Mouse (Mus musculus) limb, embryonic 10.5 days (tissue): ENCODE measurements around the gene Gpr180. TPM values are rescaled to one million over a fixed set of nuclear protein-coding genes. Genes with fewer than 3 reads are reported as not detected.
"Not testable (repeated sequence)": the region's sequence is repeated elsewhere in the genome, so short reads cannot be mapped to it uniquely, and the experiment has no call there.

Source experiments
- DNase-seq: peaks from one replicate; pipeline ENCODE4 v3.0.0-alpha.2; 2017; ENCODE audit warnings: low spot score
- H3K27ac ChIP-seq: fragments of 300-500 bp; sonication (generic); 2 replicates; pipeline ENCODE4 v1.5.1; 2016; ENCODE audit warnings: mild to moderate bottlenecking
- H3K27me3 ChIP-seq: fragments of 300-500 bp; sonication (generic); 2 replicates; pipeline ENCODE4 v1.6.1; 2016; ENCODE audit warnings: low read depth, mild to moderate bottlenecking; ENCODE audit not compliant: poor library complexity, severe bottlenecking
- H3K36me3 ChIP-seq: fragments of 300-500 bp; sonication (generic); 2 replicates; pipeline ENCODE4 v1.6.1; 2016; ENCODE audit warnings: mild to moderate bottlenecking, moderate library complexity
- H3K4me1 ChIP-seq: fragments of 300-500 bp; sonication (generic); 2 replicates; pipeline ENCODE4 v1.6.1; 2016
- H3K4me3 ChIP-seq: fragments of 300-500 bp; sonication (generic); 2 replicates; pipeline ENCODE4 v1.5.1; 2016; ENCODE audit warnings: mild to moderate bottlenecking, moderate library complexity
- H3K9me3 ChIP-seq: fragments of 300-500 bp; sonication (generic); replicated peaks from 2 replicates; pipeline ENCODE4 v1.6.1; 2016; ENCODE audit warnings: mild to moderate bottlenecking
- WGBS: fragments of 180-500 bp; shearing (Covaris S2); methylation state at CpG from one replicate; pipeline ENCODE4 v1.1.7; 2016; 5-methylcytosine and 5-hydroxymethylcytosine counted together
- polyA plus RNA-seq: library from polyadenylated mRNA; unstranded; fragments of >200 nt; fragmentation: Nextera tagmentation; extraction: Ambion mirVana; gene quantifications from 2 replicates; pipeline ENCODE4 v1.2.1, GENCODE M21; 2016

The Gpr180 gene
- polyA plus RNA-seq, 1 experiment from 2014 or later: 49.6 TPM

GRCm38 (mm10) chr14:118131931-118132641 is 4.9 kb upstream of the Gpr180 start:
- no peaks in the 10 kb centered on the region for H3K27me3 ChIP-seq
- WGBS: 15% methylated on average over 21 of the region's 21 CpGs
- peak overlapping the region; percentile 86 for H3K27ac ChIP-seq

GRCm38 (mm10) chr14:118132642-118132977 is 4.3 kb upstream of the Gpr180 start, which contains the start of gene Tgds:
Gene Tgds, minus strand, starts transcription at chr14:118132755.
- Histone ChIP-seq H3K27me3 (no peaks in the 10 kb centered on the region), H3K4me3 (peak within 1 kb of the TSS; percentile 75), H3K27ac (peak within 1 kb of the TSS; percentile 86), H3K4me1 (peaks cover 23% of the 10 kb centered on the region), H3K9me3 (no peaks in the 10 kb centered on the region), H3K36me3 (peaks cover 29% of the 10 kb centered on the region)
- under 1% methylated on average over 28 of the region's 28 CpGs for WGBS
- DNase-seq: peak; percentile 99

More at GRCm38 (mm10) chr14:118131931-118132641, 4.9 kb upstream of the Gpr180 start:
- no peaks in the 10 kb centered on the region for H3K9me3 ChIP-seq
- peaks cover 34% of the 10 kb centered on the region for H3K36me3 ChIP-seq
- no peak for DNase-seq
- peak overlapping the region; percentile 75 for H3K4me3 ChIP-seq
- peaks cover 18% of the 10 kb centered on the region for H3K4me1 ChIP-seq

- H3K9me3 ChIP-seq: no peaks in the 10 kb centered on the region
- no peak for DNase-seq
- peaks cover 20% of the 10 kb centered on the region for H3K4me1 ChIP-seq
- WGBS: 2% methylated on average over 13 of the region's 13 CpGs
- H3K27ac ChIP-seq: peak overlapping the region; percentile 90
- no peaks in the 10 kb centered on the region for H3K27me3 ChIP-seq
- peak overlapping the region; percentile 77 for H3K4me3 ChIP-seq
- H3K36me3 ChIP-seq: peaks cover 35% of the 10 kb centered on the region
These were observed 529 bp downstream of the Gpr180 start for GRCm38 (mm10) chr14:118137487-118137886.

- WGBS: 90% methylated on average over 5 of the region's 5 CpGs
- peaks cover 48% of the 10 kb centered on the region for H3K36me3 ChIP-seq
These were observed 5.3 kb downstream of the Gpr180 start for GRCm38 (mm10) chr14:118142283-118142682.

GRCm38 (mm10) chr14:118148046-118148445 is 11.1 kb downstream of the Gpr180 start:
- H3K27ac ChIP-seq: no peak overlapping the region
- no peaks in the 10 kb centered on the region for H3K27me3 ChIP-seq
- H3K36me3 ChIP-seq: peaks cover 36% of the 10 kb centered on the region
- peaks cover 8% of the 10 kb centered on the region; the same call in 1 of the 2 replicates for H3K4me1 ChIP-seq
- DNase-seq: no peak
- no peaks in the 10 kb centered on the region for H3K9me3 ChIP-seq
- WGBS: 94% methylated on average over 13 of the region's 13 CpGs
- no peak overlapping the region for H3K4me3 ChIP-seq

More at GRCm38 (mm10) chr14:118142283-118142682, 5.3 kb downstream of the Gpr180 start:
- Histone ChIP-seq H3K27ac (no peak overlapping the region), H3K27me3 (no peaks in the 10 kb centered on the region), H3K9me3 (no peaks in the 10 kb centered on the region), H3K4me3 (no peak overlapping the region), H3K4me1 (peaks cover 18% of the 10 kb centered on the region; the same call in 1 of the 2 replicates)
- DNase-seq: no peak

- 92% methylated on average over 10 of the region's 10 CpGs for WGBS
- Histone ChIP-seq H3K4me3 (no peak overlapping the region), H3K36me3 (peaks cover 38% of the 10 kb centered on the region), H3K27ac (no peak overlapping the region), H3K9me3 (no peaks in the 10 kb centered on the region), H3K27me3 (no peaks in the 10 kb centered on the region), H3K4me1 (peaks cover 8% of the 10 kb centered on the region; the same call in 1 of the 2 replicates)
- no peak for DNase-seq
These were observed 11.6 kb downstream of the Gpr180 start for GRCm38 (mm10) chr14:118148554-118148953.

GRCm38 (mm10) chr14:118150656-118151551 is 13.9 kb downstream of the Gpr180 start:
- H3K36me3 ChIP-seq: peaks cover 58% of the 10 kb centered on the region
- DNase-seq: no peak
- 92% methylated on average over 26 of the region's 26 CpGs for WGBS

GRCm38 (mm10) chr14:118151651-118152293 is 14.8 kb downstream of the Gpr180 start:
- 83% methylated on average over 5 of the region's 5 CpGs for WGBS
- Histone ChIP-seq H3K27me3 (no peaks in the 10 kb centered on the region), H3K4me3 (no peak overlapping the region), H3K4me1 (0 out of 2 replicates have a peak, but pooled peaks cover 3% of the 10 kb centered on the region), H3K27ac (no peak overlapping the region), H3K9me3 (no peaks in the 10 kb centered on the region), H3K36me3 (peaks cover 66% of the 10 kb centered on the region)
- DNase-seq: no peak

More at GRCm38 (mm10) chr14:118150656-118151551, 13.9 kb downstream of the Gpr180 start:
- Histone ChIP-seq H3K4me3 (no peak overlapping the region), H3K27ac (no peak overlapping the region), H3K4me1 (peaks cover 8% of the 10 kb centered on the region; the same call in 1 of the 2 replicates), H3K9me3 (no peaks in the 10 kb centered on the region), H3K27me3 (no peaks in the 10 kb centered on the region)

- Histone ChIP-seq H3K4me1 (no peaks in the 10 kb centered on the region), H3K27ac (no peak overlapping the region), H3K9me3 (no peaks in the 10 kb centered on the region), H3K4me3 (no peak overlapping the region), H3K27me3 (no peaks in the 10 kb centered on the region), H3K36me3 (peaks cover 64% of the 10 kb centered on the region)
- DNase-seq: no peak
- 94% methylated on average over 8 of the region's 8 CpGs for WGBS
These were observed 15.3 kb downstream of the Gpr180 start for GRCm38 (mm10) chr14:118152294-118152651.

- peaks cover 75% of the 10 kb centered on the region for H3K36me3 ChIP-seq
- H3K27ac ChIP-seq, H3K9me3 ChIP-seq, H3K4me1 ChIP-seq, H3K4me3 ChIP-seq, H3K27me3 ChIP-seq, DNase-seq: not testable (repeated sequence)
- WGBS: 96% methylated on average over 16 of the region's 16 CpGs
These were observed 19.1 kb downstream of the Gpr180 start for GRCm38 (mm10) chr14:118156056-118156455.

- Histone ChIP-seq H3K9me3 (no peaks in the 10 kb centered on the region), H3K4me3 (no peak overlapping the region), H3K27ac (no peak overlapping the region), H3K4me1 (no peaks in the 10 kb centered on the region), H3K27me3 (no peaks in the 10 kb centered on the region), H3K36me3 (peaks cover 82% of the 10 kb centered on the region)
- DNase-seq: no peak
- 91% methylated on average over 10 of the region's 10 CpGs for WGBS
These were observed 19.8 kb downstream of the Gpr180 start for GRCm38 (mm10) chr14:118156740-118157139.

- 31% methylated on average over 5 of the region's 5 CpGs for WGBS
- DNase-seq: peak; percentile 69
- H3K4me3 ChIP-seq: no peak overlapping the region
These were observed 20.2 kb downstream of the Gpr180 start for GRCm38 (mm10) chr14:118157146-118157545.

More at GRCm38 (mm10) chr14:118157146-118157545, 20.2 kb downstream of the Gpr180 start:
- Histone ChIP-seq H3K4me1 (no peaks in the 10 kb centered on the region), H3K27ac (no peak overlapping the region), H3K27me3 (no peaks in the 10 kb centered on the region), H3K36me3 (peaks cover 86% of the 10 kb centered on the region), H3K9me3 (no peaks in the 10 kb centered on the region)
